Mouse (Mus musculus): ENCODE results near the gene Serpinf1.
"Not testable (repeated sequence)": the region's sequence is repeated elsewhere in the genome, so short reads cannot be mapped to it uniquely, and the experiment has no call there.

Gene Serpinf1

DNA sequence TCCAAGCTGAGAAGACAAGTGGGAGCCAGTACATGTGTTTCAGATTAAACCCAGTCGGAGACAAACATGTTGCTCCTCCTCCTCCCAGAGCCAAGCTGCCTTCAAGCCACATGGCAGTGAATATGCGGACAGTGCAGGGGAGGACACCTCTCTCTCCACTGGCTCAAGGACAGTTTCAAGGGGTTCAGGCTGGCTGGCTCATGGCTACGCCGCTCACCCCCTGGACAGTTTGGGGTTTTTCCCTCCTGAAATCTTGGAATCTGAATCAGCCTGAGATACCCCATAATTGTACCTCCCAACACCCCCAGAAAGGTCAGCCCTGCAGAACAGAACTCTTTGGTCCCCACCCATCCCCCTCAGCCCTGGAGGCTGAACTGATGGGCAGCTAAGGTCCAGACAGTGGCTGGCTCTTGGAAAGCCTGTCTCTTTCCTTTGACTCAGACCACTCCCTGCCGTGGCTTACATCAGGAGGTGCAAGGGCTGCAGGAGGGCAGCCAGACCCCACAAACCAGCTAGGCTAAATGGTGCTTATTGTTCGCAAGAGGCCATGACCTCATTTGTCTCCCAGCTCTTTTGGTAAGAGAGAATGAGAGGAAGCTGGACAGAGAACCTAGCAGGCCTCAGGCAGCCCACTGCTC, 1.0 kb downstream of the Serpinf1 start:
- no peak for DNase-seq (ENCODE audit: low read depth, low spot score)

DNA sequence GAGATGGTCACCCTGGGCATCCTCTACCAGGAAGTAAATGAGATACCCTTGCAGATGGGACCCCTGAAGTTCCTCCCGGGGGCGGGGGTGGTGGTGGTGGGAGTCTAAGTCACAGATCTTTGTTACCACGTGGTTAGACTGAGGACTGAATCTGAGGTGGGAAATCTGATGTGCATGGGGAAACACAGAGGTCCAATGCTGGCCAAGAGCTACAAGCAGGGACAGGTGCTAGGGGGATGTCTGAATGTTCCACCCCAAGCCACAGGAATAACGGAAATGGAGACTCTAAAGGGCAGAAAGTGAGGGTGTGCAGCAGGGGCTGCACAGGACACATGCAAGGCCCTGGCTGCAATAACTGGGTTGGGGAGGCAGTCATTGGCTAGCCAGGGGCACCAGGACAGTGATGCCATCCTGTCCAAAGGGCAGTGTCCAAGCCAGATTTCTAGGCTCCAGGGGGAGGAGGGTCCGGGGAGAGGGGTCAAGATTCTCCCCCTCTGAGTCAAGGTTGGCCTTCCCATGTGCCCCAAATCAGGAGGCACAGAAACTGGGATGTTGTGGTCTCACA, 1.6 kb downstream of the Serpinf1 start:
- DNase-seq (ENCODE audit: low read depth, low spot score), result no peak

DNA sequence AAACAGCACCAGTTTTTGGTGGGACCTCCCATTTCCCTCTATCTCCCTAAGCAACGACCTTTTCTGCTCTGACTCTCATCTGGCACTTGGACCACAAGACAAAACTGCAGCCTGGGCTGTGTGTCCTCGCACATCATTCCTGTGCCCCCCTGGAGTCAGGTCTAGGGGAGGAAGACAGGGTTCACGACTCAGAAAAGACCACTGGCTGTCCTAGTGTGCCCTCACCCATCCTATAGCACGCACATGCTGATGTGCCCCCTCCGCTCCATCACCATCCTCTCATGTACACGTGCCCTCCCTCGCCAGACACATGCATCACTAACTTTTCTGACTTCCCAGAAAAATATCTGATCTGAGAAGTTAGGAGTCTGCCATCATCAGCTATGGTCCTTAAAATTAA, 2.5 kb downstream of the Serpinf1 start:
- no peak for DNase-seq (ENCODE audit: low read depth, low spot score)

DNA sequence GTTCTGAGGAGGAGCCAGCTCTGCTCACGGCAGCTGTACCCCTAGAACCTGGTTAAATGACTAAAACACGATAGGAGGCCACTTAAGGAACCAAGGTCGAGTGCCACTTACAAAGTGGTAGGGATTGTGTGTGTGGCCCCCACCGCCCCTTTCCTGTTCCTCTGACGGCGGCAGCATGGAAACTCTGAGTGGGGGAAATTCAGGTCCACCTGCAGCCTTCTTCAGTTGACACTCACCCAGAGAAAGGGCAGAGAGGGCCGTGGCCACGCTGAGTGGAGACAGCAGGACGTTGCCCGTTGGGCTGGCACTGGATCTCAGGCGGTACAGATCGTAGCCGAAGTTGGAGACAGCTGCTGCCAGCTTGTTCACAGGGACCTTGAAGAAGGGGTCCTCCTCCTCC, 6.5 kb downstream of the Serpinf1 start:
- no peak for DNase-seq (ENCODE audit: low read depth, low spot score)

DNA sequence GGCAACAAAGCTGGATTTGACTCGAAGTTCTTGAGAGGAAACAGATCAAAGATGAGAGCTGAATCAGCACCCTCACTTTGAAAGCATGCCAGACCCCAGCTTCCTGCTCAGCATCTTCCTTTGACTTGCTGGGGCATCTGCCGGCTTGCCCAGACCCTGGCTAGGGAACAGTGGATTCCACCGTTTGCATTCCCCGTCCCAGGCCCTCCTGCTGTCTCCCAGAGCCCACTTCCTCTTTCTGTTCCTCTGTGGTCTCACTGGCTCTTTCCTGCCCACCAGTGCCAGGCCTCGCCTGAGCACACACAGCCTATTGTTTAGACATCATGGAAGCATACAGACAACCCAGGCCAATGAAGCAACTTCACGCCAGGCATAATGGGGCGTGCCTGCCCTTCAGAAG, 7.4 kb downstream of the Serpinf1 start:
- peak; percentile 59 for DNase-seq (ENCODE audit: low read depth, low spot score)

DNA sequence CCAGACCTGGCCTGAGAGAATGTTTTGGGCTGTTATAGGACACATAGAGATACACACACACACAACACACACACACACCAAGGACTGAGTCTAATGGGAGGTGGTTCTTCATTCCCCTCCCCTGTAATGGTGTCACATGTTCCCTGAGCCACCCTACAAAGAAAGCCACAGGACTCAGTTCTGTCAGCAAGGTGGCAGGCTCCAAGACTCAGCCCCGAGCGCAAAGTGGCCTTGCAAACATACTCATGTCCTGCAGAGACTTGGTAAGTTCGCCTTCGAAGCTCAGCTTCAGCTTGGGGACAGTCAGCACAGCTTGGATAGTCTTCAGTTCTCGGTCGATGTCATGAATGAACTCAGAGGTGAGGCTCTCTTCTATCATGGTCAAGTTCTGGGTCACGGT, 11.9 kb downstream of the Serpinf1 start:
- DNase-seq (ENCODE audit: low read depth, low spot score), result no peak

DNA sequence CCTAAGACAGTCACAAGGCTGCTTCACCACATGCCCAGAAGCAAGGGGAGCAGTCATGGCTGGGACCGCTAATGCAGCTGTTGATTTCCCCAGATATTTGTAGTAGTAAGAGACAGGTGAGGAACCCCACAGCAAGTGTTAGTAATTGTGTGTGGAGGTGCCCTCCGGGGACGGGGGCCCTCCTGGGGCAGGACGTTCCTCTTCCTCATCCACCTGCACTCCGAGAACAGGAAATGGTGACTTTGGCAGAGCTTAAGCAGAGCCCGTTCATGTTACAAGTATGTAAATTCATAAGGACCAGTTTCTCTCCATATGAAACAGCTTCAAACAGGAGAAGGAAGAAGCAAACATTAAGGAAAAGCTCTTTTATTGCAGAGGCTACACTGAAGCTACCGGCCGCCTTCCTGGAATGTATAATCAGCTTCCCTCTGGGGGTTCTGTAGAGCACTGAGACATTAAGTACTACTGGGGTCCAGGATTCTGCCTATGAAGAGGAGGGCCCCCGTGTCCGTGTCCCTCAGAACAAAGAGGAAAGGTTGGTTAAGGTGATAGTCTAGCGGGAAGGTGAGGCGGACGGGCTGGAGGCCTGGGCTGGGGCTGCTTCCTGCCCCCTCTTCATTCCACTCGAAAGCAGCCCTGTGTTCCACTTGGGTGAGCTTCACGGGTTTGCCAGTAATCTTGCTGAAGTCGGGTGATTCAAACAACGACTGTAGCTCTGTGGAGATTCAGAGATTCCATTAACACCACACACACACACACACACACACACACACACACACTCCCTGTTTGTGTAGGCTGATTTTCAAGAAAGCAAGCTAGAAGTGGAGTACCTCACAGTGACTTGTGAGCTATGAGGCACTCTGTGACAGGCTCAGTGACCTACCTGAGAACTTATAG, 12.6 kb downstream of the Serpinf1 start:
- DNase-seq (ENCODE audit: low read depth, low spot score), result peak; percentile 28

DNA sequence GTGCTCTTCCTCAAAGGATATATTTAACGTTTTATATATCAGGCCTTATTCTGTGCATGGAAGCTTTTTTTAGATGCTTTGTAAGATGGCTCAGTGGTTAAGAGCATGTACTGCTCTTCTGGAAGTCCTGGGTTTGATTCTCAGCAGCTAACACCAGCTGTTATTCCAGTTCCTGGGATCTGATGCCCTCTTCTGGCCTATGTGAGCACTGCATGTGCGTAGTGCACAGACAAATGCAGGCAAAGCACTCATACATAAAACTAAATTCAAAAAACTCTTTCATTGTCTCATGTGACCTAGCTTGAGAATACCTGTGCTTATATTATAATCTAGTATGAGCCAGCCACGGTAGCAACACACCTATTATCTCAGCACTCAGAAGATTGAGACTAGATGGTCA, 15.6 kb downstream of the Serpinf1 start:
- DNase-seq (ENCODE audit: low read depth, low spot score), result peak; percentile 34

DNA sequence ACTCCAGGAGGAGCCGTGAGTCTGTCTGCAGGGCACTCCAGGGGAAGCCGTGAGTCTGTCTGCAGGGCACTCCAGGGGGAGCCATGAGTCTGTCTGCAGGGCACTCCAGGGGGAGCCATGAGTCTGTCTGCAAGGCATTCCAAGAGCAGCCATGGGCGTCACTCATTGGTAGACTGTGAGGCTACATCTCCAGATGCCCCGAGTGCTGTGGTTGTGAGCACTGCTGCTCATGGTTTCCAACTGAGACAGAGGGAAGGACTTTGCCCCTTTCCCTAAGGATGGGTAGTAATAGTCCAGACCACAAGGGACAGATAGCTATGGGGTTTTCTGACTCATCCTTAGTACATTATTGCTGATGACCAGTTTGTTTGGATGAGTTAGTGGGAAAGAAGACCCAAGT, 16.4 kb downstream of the Serpinf1 start:
- no peak for DNase-seq (ENCODE audit: low read depth, low spot score)

DNA sequence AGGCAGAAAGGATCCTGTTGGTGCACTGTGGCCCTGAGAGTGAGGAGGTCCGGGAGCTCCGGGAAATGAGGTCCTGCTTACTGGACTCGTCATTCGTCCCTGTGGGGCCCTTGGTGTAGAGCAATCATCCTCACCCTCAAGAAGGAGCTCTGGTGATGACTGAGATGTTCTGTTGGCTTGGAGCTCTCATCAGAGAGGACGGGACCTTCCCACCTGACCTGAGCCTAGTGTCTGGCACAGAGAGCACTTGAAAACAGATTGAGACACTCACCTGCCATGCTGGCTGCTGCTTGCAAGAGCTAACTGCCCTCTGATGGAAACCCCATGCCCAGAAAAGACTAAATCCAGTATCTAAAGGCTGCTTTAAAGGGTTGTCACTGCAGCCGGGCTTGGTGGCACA, 17.7 kb downstream of the Serpinf1 start:
- peak; percentile 59 for DNase-seq (ENCODE audit: low read depth, low spot score)

DNA sequence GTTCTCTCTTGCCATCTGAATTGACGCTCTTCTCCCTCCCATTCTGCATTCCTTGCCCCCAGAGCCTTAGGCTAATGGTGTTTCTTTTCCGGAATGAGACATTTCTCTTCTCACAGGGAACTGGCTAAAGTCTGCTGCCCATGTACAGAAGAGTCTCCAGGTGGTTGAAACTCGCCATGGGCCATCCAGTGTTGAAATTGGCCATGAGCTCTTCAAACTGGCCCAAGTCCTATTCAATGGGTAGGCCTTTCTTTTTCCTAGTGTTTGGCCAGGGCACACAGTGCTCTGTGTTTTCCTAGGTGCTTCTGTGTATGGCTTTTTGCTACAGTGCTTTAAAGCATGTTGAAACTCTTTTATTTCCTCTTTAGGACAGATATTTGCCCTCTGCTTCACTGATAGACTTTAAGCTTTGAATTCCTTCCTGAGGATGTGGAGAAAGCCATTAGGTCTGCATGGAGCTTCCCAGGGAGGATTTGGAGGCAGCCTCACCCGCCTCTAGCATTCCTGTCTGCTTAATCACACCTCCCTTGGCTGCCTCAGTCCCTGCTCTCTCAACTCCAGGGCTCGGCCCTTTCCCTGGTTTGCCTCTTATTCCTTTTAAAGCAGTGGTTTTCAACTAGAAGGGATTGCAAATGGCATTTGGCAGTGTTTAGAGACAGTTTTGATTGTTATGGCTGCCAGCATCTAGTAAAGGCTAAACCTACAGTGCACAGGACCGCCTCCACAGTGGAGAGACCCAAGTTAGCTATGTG, 19.0 kb downstream of the Serpinf1 start:
- no peak for DNase-seq (ENCODE audit: low read depth, low spot score)

DNA sequence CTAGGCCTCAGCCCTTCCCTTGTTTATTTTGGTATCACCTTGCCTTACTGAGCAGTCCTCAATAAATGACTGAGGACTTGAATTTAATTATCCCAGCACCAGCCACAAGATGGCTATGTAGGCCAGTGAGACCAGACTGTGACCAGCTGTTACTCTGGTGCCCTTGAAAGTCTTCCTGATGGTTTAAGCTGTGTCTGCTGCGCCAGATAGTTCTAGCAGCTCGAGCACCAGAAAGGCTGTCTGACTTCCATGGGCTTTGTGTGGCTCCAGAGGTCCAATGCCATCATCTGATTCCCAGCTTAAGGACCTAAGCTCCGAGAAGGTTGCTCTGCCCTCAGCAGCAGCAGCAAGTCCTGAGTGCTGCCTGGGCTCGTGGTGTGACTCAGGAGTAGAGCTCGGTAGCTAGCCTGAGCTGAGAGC, 20.2 kb downstream of the Serpinf1 start:
- DNase-seq (ENCODE audit: low read depth, low spot score), result peak; percentile 91

DNA sequence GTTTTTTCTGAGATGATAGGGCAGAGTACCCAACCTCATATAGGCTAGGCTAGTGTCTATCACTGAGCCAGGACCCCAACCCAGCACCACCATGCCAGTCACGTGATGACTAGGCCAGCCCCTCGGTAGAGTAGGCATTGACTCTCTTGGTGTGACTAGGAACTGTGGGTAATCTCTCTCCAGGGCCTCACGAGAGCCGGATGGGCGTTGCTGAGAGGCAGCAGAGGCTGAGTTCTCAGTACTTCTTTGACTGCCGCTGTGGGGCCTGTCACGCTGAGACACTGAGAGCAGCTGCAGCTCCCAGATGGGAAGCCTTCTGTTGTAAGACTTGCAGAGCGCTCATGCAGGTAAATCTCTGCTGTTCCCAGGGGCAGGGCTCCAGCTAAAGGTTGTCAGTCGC, 22.4 kb downstream of the Serpinf1 start:
- DNase-seq (ENCODE audit: low read depth, low spot score), result peak; percentile 82

DNA sequence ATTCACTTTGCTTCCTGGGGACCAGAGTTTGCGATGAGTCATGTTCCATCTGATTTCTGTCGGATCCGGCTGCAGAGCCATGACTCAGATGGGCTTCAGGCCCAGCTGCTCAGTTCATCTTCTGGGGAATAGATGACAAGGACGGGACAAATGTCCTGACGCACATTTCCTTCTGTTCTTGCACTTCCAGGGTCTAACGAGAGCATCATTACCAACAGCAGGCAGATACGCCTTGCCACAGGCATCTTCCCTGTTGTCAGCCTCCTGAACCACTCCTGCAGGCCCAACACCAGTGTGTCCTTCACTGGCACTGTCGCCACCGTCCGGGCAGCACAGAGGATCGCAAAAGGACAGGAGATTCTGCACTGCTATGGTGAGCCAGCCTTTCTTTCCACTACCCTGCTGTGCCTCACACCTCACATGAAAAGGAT, 23.1 kb downstream of the Serpinf1 start:
- peak; percentile 94 for DNase-seq (ENCODE audit: low read depth, low spot score)

DNA sequence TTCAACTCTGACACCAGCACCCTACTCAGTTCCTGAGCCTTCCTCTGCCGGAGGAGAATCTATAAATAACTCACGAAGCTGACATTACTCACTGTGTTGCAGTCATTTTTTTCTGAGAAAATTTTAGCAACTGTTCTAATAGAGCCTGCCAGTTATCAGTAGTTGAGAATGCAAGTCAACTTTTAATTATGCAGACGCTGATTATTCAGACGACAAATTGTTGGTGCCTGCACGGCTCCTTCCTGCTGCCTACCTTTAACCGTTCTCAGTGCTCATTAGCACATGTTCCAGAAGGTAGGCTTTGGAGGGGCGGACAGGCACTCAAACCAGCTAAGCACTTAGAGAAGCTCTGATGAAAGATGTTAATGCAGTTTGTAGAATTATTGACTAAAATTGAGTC, 25.0 kb downstream of the Serpinf1 start:
- DNase-seq (ENCODE audit: low read depth, low spot score), result peak; percentile 61

DNA sequence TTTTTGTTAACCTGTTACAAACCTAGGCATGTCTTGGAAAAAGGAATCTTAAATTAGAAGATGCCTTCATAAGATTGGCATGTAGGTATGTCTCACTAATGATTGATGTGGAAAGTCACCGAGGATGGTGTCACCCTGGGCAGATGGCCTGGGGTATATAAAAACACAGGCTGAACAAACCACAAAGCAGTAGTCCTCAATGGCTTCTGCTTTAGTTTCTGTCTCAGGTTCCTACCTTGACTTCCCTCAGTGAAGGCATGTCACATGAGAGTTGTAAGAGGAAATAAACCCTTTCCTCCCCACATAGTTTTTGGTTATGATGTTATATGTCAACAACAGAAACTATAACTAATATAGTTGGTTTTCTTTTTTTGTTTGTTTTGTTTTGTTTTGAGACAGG, 26.9 kb downstream of the Serpinf1 start:
- DNase-seq (ENCODE audit: low read depth, low spot score), result no peak

DNA sequence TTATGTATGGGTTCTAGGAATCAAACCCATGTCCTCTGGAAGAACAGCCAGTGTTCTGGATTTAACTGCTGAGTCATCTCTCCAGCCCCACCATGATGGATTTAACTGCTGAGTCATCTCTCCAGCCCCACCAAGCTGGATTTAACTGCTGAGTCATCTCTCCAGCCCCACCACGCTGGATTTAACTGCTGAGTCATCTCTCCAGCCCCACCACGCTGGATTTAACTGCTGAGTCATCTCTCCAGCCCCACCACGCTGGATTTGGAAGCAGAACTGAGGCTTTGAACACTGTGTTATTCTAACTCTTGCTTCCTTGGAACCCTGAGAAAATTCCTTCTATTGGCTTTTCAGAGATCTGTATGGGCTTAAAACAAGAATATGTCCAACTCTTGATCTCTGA, 39.0 kb downstream of the Serpinf1 start:
- DNase-seq (ENCODE audit: low read depth, low spot score), result peak; percentile 41

DNA sequence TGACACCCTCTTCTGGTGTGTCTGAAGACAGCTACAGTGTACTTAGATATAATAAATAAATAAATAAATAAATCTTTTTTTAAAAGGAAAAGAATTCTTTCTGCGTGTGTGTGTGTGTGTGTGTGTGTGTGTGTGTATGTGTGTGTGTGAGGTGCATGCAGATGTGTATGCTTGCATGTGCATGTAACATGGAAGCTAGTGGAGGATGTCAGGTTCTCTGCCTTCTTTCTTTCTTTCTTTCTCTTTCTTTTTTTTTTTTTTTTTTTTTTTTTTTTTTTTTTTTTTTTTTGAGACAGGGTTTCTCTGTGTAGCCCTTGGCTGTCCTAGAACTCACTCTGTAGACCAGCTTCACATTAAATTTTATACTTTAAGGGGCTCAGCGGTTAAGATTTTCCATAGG, 43.7 kb downstream of the Serpinf1 start:
- not testable (repeated sequence) for DNase-seq (ENCODE audit: low read depth, low spot score)

DNA sequence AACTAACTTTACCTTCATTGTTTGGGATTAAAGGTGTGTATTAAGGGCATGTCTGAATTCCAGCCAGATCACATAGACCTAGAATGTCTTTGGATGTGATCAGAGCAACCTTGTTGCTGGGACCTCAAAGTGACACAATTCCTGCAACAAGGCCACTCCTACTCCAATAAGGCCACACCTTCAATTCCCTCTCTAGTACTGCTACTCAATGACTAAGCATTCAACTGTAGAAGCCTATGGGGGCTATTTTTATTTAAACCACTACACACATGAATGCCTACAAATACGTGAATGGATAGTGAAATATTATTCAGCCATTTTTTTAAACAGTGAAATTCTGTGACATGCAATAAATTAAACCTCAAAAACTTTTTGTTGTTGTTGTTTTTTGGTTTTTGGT, 45.4 kb downstream of the Serpinf1 start:
- no peak for DNase-seq (ENCODE audit: low read depth, low spot score)
